8 mouse cellular contexts compared by ENCODE assay signal in the genomic region with DNA sequence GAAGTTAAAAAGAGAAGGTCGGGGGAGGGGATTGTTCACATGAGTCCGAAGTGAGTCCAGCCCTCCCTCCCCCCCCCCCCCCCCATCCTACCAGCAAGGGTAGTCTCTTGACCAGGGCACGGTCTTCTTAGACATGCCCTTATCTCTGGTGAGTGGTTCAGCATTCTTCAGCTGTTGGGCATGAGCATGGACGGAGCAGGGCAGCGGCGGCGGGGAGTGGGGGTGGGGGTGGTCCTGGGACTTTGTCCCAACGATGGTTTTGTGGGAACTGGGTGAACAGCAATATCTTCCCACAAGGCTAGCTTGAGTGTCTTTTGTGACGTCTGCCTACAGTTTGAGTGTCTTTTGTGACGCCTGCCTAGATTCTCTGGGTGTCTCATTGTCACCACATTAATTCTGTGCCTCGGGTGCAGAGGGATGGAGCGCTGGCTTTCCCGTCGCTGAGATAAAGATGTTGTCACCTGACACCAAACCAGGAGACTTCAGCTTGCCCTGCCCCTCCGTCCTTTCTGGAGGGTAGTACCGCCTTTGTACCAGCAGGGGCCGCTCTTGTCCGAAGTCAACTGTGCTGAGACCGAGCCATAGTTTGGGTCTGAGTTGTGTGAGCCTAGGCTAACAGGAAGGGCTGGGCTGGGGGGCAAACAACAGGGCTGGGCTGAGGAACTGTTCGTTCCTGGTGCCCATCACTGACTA. TPM values are rescaled to one million over a fixed set of nuclear protein-coding genes. Genes with fewer than 3 reads are reported as not detected.
DNase-seq lines count a peak whose midpoint lies in the region; ATAC-seq lines count a peak whose summit lies in the region.

No protein-coding gene starts in this region.

- no peak overlapping the region for H3K27ac ChIP-seq in intestine, embryonic 14.5 days (ENCODE audit: low read depth)

- H3K4me3 ChIP-seq in intestine, embryonic 14.5 days (ENCODE audit: low read depth, low read length): peak overlapping the region; percentile 22

- no peaks in the 10 kb centered on the region for H3K9me3 ChIP-seq in intestine, embryonic 14.5 days (ENCODE audit: control insufficient read depth, low read length)

- intact Hi-C loops in left cerebral cortex, postnatal 25 days (cut with DNase I): loop anchor here (2.0 kb wide), 2 partner anchors 26 to 34 kb away; no protein-coding TSS in a partner anchor

- peak; percentile 86 to 95 for DNase-seq in adrenal gland, adult (ENCODE audit: inconsistent age in 2 of 2, low spot score in 1 of 2)
- peak; percentile 94 for DNase-seq in embryo, embryonic 10 days (ENCODE audit: low spot score)
- peak; percentile 82 for DNase-seq in gastrocnemius, postnatal 25 days
- DNase-seq in intestine, embryonic 14.5 days (ENCODE audit: low spot score): peak; percentile 97
- DNase-seq in left cerebral cortex, postnatal 25 days (ENCODE audit: low spot score in 2 of 2): peak; percentile 87 to 92
- DNase-seq in mesoderm, embryonic 11.5 days (ENCODE audit: low read depth, low spot score): peak; percentile 93
- DNase-seq in right cerebral cortex, postnatal 25 days: peak; percentile 82
- peak; percentile 82 to 91 for DNase-seq in urinary bladder, postnatal 4 days (ENCODE audit: low spot score in 2 of 2)

- peaks cover 5% of the 10 kb centered on the region; the same call in 1 of the 2 replicates for H3K4me1 ChIP-seq in intestine, embryonic 14.5 days (replicated peaks; ENCODE audit: control insufficient read depth, insufficient read depth, low read length)

- peak; percentile 84 for ATAC-seq in intestine, embryonic 14.5 days (replicated peaks; ENCODE audit: low FRiP score, low TSS enrichment, low read depth)

- H3K4me2 ChIP-seq in intestine, embryonic 14.5 days (ENCODE audit: low read length): peak overlapping the region; percentile 55

- WGBS in intestine, embryonic 14.5 days: under 1% methylated on average over 19 of the region's 20 CpGs

- H3K9ac ChIP-seq in intestine, embryonic 14.5 days (ENCODE audit: low read length): peak overlapping the region; percentile 34; the same call in 1 of the 2 replicates

- no peaks in the 10 kb centered on the region for H3K36me3 ChIP-seq in intestine, embryonic 14.5 days (ENCODE audit: control insufficient read depth, insufficient read depth, low read length)

- no peaks in the 10 kb centered on the region for H3K27me3 ChIP-seq in intestine, embryonic 14.5 days (replicated peaks; ENCODE audit: control insufficient read depth, insufficient read depth, low read length)

RNA-seq across cellular contexts. Expression of a gene that starts 1.4 kb away (rescaled TPM):
- total RNA-seq in gastrocnemius, postnatal 25 days (2021): 10 to 100 TPM; 28.1 to 33.0 TPM
- polyA plus RNA-seq in intestine, embryonic 14.5 days (2014; fragmentation: Nextera tagmentation; extraction: Ambion mirVana): 87.0 and 98.4 TPM in 2 replicates
- total RNA-seq in left cerebral cortex, postnatal 25 days (2021): 100 to 1,000 TPM; 245 to 246 TPM

RNA-seq across cellular contexts. Expression of a gene that starts 31.5 kb away (rescaled TPM):
- total RNA-seq in gastrocnemius, postnatal 25 days (2021): 10 to 100 TPM; 52.2 to 63.2 TPM
- 290 and 316 TPM in 2 replicates for polyA plus RNA-seq in intestine, embryonic 14.5 days (2014; fragmentation: Nextera tagmentation; extraction: Ambion mirVana)
- total RNA-seq in left cerebral cortex, postnatal 25 days (2021): 100 to 1,000 TPM in 1 of 2 experiments, 10 to 100 TPM in 1; 97.7 to 106 TPM

RNA-seq across cellular contexts. Expression of a gene that starts 45.7 kb away (rescaled TPM):
- total RNA-seq in gastrocnemius, postnatal 25 days (2021): not detected
- not detected in 2 replicates for polyA plus RNA-seq in intestine, embryonic 14.5 days (2014; fragmentation: Nextera tagmentation; extraction: Ambion mirVana)
- total RNA-seq in left cerebral cortex, postnatal 25 days (2021): not detected

RNA-seq across cellular contexts. Expression of a gene that starts 53.7 kb away (rescaled TPM):
- total RNA-seq in gastrocnemius, postnatal 25 days (2021): 10 to 100 TPM; 59.6 to 67.2 TPM
- polyA plus RNA-seq in intestine, embryonic 14.5 days (2014; fragmentation: Nextera tagmentation; extraction: Ambion mirVana): 59.0 and 60.8 TPM in 2 replicates
- 100 to 1,000 TPM; 128 to 129 TPM for total RNA-seq in left cerebral cortex, postnatal 25 days (2021)

RNA-seq across cellular contexts. Expression of a gene that starts 54.3 kb away (rescaled TPM):
- total RNA-seq in gastrocnemius, postnatal 25 days (2021): 10 to 100 TPM; 76.1 to 81.1 TPM
- 98.9 and 102 TPM in 2 replicates for polyA plus RNA-seq in intestine, embryonic 14.5 days (2014; fragmentation: Nextera tagmentation; extraction: Ambion mirVana)
- total RNA-seq in left cerebral cortex, postnatal 25 days (2021): 10 to 100 TPM; 96.9 to 99.5 TPM

Comparison
In these comparisons a context has a peak if more than half of its experiments do, and no peak if none do; other contexts are left out.
1. RNA of a gene that starts 1.4 kb away (total RNA-seq): 245 to 246 TPM in left cerebral cortex, postnatal 25 days; 28.1 to 33.0 TPM in gastrocnemius, postnatal 25 days; every median in the first group is over 4 times any median in the second.
2. Peak in every context shown above with its lines, with median percentiles within 50 percentile points of each other: DNase-seq.